Mouse (Mus musculus) embryo, embryonic 10.5 days (tissue): ENCODE measurements around the gene Trim17.
"Not testable (repeated sequence)": the region's sequence is repeated elsewhere in the genome, so short reads cannot be mapped to it uniquely, and the experiment has no call there.

Experiments
- DNase-seq: peaks from one replicate; pipeline ENCODE4 v3.0.0-alpha.2; 2015; ENCODE audit warnings: low spot score

The Trim17 gene

DNA sequence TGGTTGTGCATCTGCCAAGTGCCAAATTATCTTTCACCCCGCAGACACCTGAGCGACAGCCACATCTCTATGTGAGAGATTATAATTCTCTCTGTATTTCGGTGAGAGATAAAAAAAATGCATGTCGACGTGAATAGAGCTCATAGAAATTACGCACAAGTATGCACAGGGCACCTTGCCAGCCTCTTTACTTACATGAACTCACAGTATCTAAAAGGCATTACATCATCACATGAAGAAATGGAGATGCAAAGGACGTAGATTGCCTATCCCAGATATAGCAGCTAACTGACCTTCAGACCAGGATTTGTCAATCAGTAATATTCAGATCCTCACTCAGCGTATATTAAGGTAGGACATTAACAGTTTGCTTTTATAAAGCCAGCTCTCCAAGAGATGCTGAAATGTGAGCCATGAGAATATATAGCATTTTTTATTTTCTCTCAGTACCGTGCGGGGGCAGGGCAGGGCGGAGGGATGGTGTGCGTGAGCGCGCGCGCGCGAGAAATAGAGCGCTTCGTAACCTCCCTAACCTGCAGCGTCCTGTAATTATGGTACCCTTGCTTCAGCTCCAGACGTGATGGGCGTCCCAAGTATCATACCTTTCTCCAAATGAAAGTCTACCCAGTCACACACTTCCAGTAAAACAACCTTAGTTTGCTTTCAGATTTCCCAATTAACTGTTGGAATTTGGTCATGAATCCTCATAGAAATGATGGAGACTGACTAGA lies 6.5 kb upstream of the Trim17 start:
- peak; percentile 49 for DNase-seq

DNA sequence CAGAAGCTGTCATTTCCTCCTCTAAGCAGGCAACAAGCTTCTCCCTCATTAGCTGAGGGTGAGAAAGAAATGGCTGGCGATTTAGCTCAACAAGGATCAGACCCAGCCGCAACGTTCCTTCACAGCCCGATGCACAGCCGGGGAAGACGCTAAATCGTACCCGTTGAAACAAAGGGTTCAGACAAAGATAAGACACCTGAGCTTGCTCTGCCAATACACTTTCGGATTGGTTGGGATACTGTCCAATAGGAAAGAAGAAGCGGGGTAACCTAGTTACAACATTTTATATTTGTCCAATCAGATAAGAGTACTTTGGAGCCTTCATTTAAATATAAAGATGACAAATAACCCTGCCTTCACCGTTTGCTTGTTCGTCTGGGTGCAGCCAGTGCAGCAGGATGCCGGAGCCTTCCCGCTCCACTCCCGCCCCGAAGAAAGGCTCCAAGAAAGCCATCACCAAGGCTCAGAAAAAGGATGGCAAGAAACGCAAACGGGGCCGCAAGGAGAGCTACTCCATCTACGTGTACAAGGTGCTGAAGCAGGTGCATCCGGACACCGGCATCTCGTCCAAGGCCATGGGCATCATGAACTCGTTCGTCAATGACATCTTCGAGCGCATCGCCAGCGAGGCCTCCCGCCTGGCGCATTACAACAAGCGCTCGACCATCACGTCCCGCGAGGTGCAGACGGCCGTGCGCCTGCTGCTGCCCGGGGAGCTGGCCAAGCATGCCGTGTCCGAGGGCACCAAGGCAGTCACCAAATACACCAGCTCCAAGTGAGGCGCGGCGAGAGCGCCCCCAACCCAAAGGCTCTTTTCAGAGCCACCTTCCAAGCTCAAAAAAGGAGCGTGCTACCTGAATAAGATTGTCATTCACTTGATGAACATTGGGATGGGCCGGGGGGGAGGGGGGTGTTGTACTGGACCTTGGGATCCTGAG lies 5.7 kb upstream of the Trim17 start, which contains the start of gene Hist3h2ba:
TSS of gene Hist3h2ba (plus strand) at position 379 of the 938 bp plus-strand sequence.
- peak; percentile 92 for DNase-seq

DNA sequence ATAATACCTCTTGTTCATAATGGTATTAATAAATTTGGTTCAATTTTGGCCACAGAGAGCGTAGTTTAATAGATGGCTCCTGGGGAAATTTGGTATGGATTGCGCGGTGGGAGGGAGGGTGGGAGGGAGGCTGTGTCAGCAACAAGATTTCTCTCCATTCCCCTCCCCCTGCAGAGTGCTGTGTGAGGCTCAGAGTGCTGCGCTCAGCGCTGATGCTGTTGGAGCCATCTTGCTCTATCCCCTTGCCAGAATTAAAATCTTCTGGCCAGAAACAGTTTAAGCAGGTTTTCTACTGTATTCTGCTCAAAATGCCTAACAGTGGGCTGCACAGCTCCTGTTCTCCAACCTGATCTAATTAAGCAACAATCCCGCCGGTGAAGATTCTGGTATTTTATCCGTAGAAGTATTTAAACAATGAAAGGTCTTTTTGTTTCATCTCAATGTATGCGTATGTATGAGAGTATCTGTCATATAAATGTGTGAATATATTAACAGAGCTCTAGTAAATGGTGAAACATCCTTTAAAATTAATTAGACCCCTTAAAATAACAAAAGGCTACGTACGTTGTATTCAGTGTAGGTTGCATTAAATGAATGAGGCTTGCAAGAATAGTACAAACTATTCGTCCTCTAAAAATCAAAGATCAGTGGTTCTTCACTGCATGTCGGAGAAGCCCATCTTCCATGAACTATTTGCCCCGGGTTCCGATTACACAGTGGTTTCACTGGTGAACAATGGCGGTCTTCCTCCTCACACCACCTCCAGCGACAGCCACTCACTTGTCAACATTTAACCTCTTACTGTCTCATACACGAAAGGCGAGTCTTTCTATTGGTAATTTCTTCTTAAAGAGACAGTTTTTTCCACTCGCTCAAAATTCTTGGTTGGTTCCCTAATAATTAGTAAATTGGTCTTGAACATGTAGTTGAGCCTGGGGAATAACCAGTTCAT lies 4.7 kb upstream of the Trim17 start:
- DNase-seq = peak; percentile 79

DNA sequence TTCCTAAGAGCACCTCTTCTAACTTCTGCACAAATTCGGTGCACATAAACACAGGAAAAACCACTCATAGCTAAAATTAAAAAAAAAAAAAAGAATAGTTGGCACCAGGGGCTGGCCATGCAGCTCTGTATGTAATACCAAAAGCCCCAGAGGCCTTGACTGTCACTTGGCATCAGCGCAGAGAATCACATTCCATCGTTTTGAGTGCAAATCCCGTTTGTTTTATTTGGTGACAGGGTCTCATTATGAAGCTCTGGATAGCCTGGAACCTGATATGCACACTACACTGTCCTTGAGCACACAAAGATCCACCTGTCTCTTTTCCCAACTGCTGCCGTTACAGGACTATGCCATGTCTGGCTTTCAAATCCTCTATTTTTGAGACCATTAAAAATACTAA lies 3.3 kb upstream of the Trim17 start:
- DNase-seq = no peak

DNA sequence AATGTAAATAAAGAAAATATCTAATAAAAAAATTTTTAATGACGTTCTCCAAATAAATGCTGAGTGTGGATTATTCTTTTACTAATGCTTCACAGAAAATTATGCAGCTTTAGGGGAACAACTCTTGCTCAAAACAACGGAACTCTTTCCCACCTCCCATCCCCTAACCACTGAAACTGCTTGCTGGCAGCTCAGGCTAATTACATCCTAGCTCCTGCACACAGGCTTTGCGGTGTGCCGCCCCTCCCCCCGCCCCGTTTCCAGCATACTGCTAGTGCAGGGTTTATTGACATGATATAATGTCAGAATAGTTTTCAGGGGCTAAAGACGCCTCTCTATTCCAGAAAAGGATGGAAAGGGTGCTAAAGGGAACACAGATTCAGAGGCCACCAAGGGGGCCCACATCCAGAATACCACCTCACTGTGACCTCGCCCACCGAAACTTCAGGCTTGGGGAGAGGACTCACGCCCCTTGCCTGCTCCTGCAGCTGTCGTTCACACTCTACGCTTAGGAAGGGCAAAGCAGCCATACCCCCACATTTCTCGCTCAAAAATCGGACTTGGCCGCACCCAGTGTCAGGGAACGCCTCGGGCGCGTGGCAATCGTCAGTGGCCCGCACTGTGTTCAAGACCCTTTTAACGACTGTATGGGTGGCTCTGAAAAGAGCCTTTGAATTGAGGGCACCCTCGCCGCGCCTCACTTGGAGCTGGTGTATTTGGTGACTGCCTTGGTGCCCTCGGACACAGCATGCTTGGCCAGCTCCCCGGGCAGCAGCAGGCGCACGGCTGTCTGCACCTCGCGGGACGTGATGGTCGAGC lies 925 bp upstream of the Trim17 start:
- peak; percentile 78 for DNase-seq

DNA sequence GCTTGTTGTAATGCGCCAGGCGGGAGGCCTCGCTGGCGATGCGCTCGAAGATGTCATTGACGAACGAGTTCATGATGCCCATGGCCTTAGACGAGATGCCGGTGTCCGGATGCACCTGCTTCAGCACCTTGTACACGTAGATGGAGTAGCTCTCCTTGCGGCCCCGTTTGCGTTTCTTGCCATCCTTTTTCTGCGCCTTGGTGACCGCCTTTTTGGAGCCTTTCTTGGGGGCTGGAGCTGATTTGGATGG lies 390 bp upstream of the Trim17 start:
- DNase-seq = not testable (repeated sequence)

DNA sequence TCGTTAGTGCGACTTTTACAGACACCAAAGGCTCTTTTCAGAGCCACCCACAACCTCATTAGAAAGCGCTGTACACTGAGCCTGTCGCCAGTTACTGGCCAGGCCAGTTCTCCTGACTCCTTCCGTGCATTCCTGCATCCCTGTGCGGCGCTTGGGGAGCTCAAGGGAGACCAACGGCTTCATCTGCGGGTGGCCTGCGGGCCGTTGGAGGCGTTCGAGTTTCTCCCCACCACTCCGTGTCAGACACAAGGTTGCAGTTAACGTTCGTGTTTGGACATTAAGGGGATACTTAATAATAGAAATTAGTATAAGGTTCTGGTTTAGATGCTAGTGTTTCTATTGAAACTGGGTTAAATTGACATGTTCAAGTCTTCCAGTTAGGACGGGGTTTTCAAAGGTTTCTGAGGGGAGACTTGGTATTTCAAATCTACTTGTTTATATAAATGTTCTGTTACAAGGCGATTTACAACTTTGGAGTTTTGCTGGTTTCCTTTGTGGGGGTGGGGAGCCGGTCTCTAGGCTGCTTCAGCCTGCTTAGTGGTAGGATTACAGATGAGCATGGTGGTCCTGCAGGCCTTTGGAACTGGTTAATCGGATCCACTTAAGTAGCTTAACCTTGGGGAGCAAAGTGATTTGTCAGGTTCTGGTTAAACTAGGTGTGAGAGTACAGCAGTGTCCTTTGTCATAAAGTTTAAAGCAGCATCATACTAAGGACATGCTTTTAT lies 820 bp downstream of the Trim17 start:
- peak; percentile 65 for DNase-seq

DNA sequence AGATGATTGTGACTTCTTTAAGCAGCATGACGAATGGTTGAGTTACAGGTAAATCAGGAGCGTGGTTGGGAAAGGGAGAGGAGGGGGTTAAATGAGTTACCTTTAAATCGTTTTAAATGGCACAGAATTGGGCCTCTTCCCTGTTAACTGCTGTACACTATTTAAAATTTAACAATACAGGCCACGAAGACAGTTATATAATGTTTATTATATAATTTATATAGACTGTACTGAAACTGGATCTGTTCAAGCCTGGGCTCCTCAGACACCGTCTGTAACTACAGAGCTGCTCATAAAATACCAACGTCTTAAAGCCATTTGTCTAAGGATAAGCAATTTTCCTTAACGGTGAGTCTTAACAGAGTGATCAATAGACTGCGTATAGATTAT lies 1.4 kb downstream of the Trim17 start:
- no peak for DNase-seq

DNA sequence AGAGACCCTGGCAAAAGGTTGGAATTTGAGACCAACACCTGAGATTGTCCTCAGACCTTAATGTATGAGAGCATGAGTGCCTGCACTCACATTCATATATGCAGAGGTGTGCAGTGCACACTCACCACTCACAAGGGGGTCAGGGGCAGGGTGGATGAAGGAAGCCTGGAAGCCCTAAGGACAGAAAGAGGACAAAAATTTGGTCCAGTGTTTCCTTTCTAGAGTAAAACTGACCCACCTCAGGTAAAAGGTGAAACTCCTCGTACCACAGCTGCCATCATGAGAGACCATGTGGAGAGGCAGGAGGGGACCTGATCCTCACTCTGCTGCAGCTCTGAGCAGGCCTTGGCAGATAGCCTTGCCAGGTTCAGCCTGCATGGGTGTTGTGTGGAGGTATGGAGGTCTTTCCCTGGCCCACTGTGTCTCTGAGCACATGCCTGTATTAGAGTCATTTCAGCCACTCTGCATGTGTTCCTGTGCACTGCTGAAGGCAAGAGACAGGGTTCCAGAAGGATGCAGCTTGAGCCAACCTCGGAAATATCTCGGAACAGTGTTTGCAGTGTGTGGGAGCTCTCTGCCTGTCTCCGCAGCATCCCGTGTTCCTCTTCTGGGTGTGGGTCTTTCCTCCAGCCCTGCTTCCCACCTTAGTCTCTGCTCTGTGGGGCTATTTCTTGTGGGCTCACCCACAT lies 2.9 kb downstream of the Trim17 start:
- no peak for DNase-seq

DNA sequence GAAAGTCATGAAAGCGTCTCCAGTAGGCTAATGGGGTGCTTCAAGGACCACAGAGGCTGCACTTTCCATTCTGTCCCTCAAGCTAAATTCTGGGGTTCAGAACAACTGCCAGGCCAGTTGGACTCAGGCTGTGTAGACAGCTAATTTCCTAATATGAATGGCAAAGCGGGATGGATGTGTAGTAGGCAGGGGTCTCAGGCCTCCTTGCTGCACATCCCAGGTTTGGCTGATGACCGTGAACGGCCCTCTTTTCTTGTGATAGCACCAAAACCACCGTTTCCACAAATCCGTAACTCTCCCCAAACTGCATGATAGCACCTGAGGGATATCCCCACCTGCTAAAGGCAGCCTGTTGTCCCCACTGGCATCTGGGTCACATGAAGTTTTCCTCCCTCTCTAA lies 4.1 kb downstream of the Trim17 start:
- DNase-seq = no peak

DNA sequence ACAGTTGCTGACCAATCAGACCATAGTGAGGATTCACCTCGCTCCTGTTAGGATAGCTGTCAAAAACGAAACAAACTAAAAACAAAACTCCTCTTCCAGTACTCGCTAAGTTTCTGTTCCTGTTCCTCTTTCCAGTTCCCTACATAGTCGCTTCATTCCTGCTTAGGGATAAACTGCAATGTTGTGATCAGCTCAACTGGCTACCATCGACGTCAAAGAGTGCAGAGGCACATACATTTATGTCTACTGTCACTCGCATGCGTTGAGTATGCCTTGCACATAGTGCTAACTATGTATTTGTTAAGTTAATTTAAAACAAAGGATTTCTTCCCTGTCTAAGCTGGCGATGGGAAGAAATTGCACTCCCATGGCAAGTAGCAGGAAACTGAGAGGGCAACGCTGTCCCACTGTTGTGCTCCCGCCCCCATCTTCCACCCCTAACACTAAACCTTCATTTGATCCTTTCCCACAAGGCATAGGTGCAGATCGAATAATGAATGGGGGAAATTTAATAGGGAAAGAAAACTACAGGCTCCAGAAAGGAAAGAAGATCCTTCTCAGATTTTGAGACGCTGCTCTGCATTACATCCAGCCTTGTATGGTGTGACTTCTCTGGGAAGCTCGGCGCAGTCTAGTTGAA lies 4.8 kb downstream of the Trim17 start:
- no peak for DNase-seq

DNA sequence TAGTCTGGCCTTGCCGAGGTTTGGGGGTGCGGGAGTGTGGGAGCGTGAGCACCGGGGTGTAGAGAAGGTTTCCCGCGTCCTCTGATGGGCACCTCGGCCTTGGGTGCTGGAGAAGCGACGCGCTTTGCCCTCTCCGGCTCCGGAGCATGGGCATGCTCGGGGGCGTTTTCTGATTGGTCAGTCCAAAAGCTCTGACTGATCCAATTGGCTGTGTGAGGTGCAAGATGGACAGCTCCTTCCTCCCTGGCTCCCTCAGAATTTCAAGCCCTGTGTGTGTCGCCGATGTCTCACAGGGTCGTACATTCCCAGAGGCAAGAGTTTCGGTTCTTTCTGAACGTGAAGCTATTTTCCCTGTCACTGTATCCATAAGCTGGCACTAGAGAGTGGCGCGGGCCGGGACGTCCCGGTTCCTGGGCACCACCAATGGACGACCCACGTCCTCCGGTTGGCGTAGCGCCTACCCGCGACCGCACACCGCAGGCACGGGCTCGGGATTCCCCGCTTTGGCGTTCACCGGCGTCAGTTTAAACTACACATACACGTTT lies 5.5 kb downstream of the Trim17 start:
- DNase-seq = peak; percentile 88

DNA sequence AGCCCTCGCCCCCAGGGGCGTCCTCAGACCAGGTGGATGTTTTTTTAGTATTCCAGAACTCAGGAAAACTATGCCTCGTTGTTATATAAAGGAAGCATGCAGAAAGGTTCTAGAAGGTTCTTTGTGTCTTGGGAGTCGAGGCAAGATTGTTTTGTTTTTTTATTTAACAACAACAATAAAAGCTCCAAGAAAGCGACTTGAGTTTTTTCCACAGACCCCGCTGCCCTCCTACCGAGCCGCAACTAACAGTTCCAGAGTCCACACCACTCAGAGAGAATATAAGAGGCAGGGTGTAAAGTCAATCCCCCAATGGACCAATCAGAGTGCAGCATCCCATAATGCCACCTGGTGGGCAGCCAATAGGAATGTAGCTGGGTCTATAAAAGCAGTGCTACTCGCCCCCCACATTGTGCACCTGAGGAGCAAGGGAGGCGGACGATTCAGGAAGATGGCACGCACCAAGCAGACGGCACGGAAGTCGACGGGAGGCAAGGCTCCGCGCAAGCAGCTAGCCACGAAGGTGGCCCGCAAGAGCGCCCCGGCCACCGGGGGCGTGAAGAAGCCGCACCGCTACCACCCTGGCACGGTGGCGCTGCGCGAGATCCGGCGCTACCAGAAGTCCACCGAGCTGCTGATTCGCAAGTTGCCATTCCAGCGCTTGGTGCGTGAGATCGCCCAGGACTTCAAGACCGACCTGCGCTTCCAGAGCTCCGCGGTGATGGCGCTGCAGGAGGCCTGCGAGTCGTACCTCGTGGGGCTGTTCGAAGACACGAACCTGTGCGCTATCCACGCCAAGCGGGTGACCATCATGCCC lies 7.1 kb downstream of the Trim17 start:
- no peak for DNase-seq

DNA sequence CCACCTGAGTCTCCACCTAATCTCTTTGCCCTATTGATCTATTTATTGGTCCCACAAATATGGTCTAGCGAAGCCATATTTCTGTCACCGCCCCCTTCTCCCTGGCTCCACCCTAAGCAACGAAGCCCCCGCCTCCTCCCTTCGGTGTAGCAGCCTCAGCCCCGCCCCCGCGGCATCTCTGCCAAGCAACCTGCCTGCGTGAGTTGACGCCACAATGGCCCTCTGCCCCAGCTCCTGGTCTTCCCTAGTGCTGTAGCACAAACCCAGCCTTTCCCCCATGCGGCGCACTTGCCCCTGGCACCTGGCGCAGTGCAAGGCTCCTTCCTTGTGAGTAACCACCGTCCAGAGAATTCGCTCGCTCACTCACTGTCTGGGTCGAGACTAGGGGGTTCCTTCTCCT lies 9.1 kb downstream of the Trim17 start:
- DNase-seq = no peak

DNA sequence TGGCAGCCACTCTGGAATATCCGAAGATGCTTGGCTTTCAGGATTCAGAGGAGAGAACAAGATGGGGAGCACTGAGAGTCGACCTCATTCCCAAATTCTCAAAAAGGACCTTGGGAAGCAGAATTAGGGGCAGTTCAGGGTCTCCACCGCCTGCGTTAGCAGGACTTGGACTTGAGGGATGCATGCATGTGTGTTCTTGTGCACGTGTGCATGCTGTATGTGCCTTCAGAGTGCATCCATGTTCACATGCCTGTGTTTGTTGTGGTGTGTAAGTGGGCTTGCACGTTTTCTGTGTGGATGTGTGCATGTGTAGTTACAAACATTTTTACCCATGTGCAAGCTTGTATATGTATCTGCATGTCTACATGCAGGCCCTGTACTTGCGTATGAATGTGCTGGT lies 9.7 kb downstream of the Trim17 start:
- DNase-seq = no peak

DNA sequence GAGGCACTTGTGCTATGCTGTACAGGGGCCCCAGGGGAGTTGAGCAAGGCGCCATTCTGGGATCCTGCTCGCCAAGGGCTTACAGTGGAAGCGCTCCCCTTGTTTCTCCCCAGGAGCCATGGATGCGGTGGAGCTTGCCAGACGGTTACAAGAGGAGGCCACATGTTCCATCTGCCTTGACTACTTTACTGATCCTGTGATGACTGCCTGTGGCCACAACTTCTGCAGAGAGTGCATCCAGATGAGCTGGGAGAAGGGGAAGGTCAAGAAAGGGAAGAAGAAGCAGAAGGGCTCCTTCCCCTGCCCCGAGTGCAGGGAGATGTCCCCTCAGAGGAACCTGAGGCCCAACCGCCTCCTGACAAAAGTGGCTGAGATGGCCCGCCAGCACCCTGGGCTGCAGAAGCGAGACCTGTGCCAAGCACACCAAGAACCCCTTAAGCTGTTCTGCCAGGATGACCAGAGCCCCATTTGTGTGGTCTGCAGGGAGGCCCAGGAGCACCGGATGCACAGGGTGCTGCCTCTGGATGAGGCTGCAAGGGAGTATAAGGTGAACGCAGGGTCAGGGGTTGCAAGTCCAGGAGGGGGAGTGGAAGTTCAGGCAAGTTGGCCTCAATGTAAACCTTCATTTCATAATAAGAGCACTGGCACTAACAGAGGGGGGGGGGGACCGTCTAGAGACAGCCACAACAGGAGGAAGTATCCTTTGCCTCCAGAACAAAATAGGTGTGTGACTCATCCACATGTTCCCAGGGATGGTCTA lies 10.7 kb downstream of the Trim17 start:
- no peak for DNase-seq

DNA sequence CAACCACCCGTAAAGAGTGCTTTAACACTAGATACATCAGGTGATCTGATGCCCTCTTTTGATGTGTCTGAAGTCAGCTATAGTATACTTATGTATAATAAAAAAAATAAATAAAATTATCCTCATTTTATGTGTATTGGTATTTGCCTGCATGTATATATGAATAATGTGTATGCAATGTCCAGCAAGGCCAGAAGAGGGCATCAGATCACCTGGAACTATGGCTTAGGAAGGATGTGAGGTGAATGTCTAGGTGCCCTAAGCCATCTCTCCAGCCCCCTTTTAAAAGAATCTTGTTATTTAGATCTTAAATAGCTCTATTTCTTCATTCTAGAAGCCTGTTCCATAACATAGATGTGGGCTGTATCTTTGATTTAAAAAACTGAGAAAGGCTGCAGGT lies 12.9 kb downstream of the Trim17 start:
- DNase-seq = no peak

DNA sequence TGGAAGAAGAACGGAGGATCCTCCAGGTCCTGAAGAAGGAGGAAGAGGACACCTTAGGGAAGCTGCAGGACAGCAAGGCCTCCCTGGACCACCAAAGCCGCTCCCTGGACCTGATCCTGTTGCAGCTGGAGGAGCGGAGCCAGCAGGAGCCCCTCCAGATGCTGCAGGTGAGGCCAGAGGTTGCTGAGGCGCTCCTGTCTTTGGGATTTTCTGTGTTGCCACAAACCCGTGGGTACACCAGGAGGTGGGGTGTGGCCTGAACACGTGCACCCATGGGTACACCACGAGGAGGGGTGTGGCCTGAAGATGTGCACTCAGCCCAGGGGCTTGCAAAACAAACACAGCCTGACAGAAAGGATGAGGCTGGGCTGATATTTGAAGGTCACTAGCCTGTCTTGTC lies 14.1 kb downstream of the Trim17 start:
- DNase-seq = no peak
